Mouse (Mus musculus) olfactory bulb, adult 2 months (tissue): ENCODE data around the gene Rps11. TPM values are rescaled to one million over a fixed set of nuclear protein-coding genes. Genes with fewer than 3 reads are reported as not detected.

Source experiments
- H3K27ac ChIP-seq: fragments of 200-500 bp; 2 replicates; pipeline ENCODE4 v1.5.1; 2012; ENCODE audit warnings: low read depth, low read length; ENCODE audit not compliant: insufficient read depth
- H3K4me1 ChIP-seq: fragments of 200-500 bp; 2 replicates; pipeline ENCODE4 v1.6.1; 2012; ENCODE audit warnings: low read length; ENCODE audit not compliant: control insufficient read depth, insufficient read depth
- H3K4me3 ChIP-seq: fragments of 200-500 bp; 2 replicates; pipeline ENCODE4 v1.5.1; 2012; ENCODE audit warnings: mild to moderate bottlenecking, low read depth, low read length, moderate library complexity; ENCODE audit not compliant: insufficient read depth
- CTCF ChIP-seq: fragments of 200-500 bp; IDR thresholded peaks from 2 replicates; pipeline ENCODE4 v1.5.1; 2012; ENCODE audit warnings: low read depth, mild to moderate bottlenecking, low read length, moderate library complexity; ENCODE audit not compliant: insufficient read depth
- POLR2A ChIP-seq: fragments of 200-500 bp; IDR thresholded peaks from 2 replicates; pipeline ENCODE4 v1.6.1; 2012; ENCODE audit warnings: mild to moderate bottlenecking, low read depth, low read length, moderate library complexity; ENCODE audit not compliant: insufficient read depth
- WGBS: fragments of 180-500 bp; shearing (Covaris S2); methylation state at CpG from one replicate; pipeline ENCODE4 v1.1.7; 2018; 5-methylcytosine and 5-hydroxymethylcytosine counted together
- polyA plus RNA-seq: library from polyadenylated mRNA; stranded (reverse); fragments of >200 nt; gene quantifications from 2 replicates; pipeline ENCODE4 v1.2.4, GENCODE M21; 2012; ENCODE audit warnings: low replicate concordance; ENCODE audit not compliant: missing spikeins, insufficient read depth, insufficient read length

Rps11 gene
- polyA plus RNA-seq, 1 experiment: 657 TPM

- Histone ChIP-seq H3K4me1 (peaks cover 12% of the 10 kb centered on the region), H3K27ac (no peak within 1 kb of the TSS), H3K4me3 (peak within 1 kb of the TSS; percentile 28)
- TF ChIP-seq POLR2A: no peak
- no peak for TF ChIP-seq CTCF
- WGBS: 2% methylated on average over 41 of the region's 41 CpGs
These were observed 39.7 kb upstream of the Rps11 start, which contains the start of gene Slc17a7 for GRCm38 (mm10) chr7:45163735-45164490. Gene Slc17a7, plus strand, starts transcription at chr7:45163949.

- TF ChIP-seq CTCF (no peak), POLR2A (no peak)
- Histone ChIP-seq H3K4me3 (no peak overlapping the region), H3K4me1 (peaks cover 7% of the 10 kb centered on the region), H3K27ac (no peak overlapping the region)
- 72% methylated on average over 9 of the region's 9 CpGs for WGBS
These were observed 38.9 kb upstream of the Rps11 start for GRCm38 (mm10) chr7:45162996-45163615.

GRCm38 (mm10) chr7:45162551-45162950 is 38.3 kb upstream of the Rps11 start:
- Histone ChIP-seq H3K4me3 (peak overlapping the region; percentile 46), H3K27ac (no peak overlapping the region), H3K4me1 (peaks cover 7% of the 10 kb centered on the region)
- TF ChIP-seq POLR2A (no peak), CTCF (no peak)
- 26% methylated on average over 6 of the region's 6 CpGs for WGBS

DNA sequence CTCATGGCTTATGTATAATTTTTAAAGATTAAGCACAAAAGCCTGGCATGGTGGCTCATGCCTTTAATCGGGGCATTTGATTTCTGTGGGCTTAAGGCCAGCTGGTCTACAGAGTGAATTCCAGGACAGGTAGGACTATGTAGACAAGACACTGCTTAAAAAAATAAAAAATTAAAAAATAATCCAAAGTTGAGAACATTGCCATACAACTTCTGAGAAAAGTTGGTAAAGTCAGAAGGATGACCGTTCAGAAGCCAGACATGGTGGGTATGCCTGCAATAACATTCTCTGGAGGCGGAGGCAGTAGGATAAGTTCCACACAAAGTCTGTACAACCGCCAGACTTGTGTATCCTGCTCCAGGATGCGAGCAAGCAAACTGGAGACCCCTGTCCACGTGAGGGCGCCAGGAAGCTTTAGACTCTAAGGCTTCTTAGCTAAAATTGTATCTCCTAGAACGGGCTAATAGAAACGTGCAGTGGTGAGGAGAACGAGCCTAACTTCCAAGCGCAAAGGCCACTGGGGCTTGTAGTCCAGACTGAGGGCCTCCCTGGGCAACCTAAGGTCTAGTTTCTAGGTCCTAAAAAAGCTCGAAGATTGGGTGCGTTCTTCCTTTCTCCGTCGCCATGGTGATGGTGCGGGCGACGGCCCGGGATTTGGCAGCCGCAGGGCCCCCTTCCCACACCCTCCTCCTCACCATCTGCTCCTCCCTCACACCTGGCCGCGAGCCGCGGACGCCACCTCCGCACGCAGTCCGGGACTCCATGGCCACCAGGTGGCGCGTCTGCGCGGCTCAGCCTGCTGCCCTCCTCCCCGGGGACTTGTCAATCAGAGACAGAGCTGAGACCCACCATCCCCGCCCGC is 37.6 kb upstream of the Rps11 start:
- WGBS: 3% methylated on average over 35 of the region's 35 CpGs

DNA sequence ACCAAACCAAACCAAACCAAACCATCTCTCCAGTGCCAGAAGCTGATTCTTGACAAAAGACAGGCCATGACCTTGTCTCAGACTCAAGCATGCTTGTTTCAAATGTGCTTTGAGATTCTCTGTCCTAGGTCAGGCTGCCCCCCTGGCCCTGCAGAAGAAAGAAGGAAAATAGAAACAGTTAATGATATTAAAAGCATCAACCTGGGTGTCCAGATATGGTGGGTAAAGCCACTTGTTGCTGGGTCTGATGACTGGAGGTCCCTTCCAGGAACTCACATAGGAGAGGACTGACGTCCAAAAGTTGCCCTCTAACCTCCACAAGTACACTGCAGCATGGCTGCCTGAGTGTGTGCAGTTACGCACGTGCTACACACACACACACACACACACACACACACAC is 36.6 kb upstream of the Rps11 start:
- no peak overlapping the region for H3K27ac ChIP-seq
- 90% methylated on average over 3 of the region's 3 CpGs for WGBS
- TF ChIP-seq CTCF: no peak
- no peak for TF ChIP-seq POLR2A
- H3K4me3 ChIP-seq: no peak overlapping the region
- H3K4me1 ChIP-seq: peaks cover 7% of the 10 kb centered on the region

More for the DNA sequence above, 37.6 kb upstream of the Rps11 start:
- Histone ChIP-seq H3K4me1 (peaks cover 7% of the 10 kb centered on the region), H3K4me3 (peak overlapping the region; percentile 46), H3K27ac (no peak overlapping the region)
- TF ChIP-seq CTCF: peak; percentile 88
- TF ChIP-seq POLR2A: 0 out of 2 replicates have a peak, but pooled peaks have one; percentile 13

DNA sequence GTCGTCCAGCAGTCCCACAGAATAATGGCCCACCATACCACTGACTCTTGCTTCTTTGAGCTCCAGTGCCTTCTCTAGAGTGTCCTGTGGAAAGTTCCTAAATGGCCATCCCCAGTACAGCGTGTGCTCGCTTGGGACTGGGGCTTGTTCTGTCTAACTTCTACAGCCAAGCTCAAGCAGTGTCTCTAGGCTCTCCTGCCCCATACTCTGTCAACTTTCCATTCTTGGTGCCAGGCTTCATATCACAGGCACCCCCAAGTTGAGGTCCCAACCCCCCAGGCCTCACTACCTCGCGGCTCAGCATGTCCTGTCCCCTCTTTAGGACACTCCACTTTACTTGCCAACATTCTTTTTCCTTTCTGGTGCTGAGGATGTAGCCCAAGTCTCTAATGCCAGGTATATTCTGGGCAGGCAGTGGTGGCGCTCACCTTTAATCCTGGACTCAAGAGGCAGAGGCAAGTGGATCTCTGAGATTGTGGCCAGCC is 36.1 kb upstream of the Rps11 start:
- H3K4me1 ChIP-seq: peaks cover 7% of the 10 kb centered on the region
- no peak overlapping the region for H3K27ac ChIP-seq
- WGBS: 95% methylated on average over 6 of the region's 6 CpGs
- TF ChIP-seq CTCF (no peak), POLR2A (no peak)
- no peak overlapping the region for H3K4me3 ChIP-seq

GRCm38 (mm10) chr7:45158991-45159390 is 34.8 kb upstream of the Rps11 start:
- Histone ChIP-seq H3K4me1 (peaks cover 11% of the 10 kb centered on the region), H3K4me3 (no peak overlapping the region), H3K27ac (no peak overlapping the region)
- TF ChIP-seq POLR2A (no peak), CTCF (no peak)
- WGBS: 98% methylated on average over 6 of the region's 6 CpGs

DNA sequence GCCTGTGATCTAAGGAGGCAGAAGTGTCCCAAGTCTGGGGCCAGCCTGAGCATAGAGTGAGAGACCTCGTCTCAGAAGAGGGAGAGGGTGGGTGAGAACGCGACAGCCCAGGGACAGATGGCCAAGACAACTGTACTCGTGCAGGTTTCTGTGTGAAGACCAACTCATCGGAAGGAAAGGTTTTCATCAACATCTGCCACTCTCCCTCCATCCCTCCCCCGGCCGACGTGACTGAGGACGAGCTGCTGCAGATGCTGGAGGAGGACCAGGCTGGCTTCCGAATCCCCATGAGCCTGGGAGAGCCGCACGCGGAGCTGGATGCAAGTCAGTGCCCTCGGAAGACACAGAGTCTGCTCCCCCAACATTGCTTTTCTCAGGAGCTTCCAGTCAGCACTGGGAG is 33.2 kb upstream of the Rps11 start:
- H3K27ac ChIP-seq: no peak overlapping the region
- TF ChIP-seq CTCF (no peak), POLR2A (no peak)
- WGBS: 87% methylated on average over 14 of the region's 14 CpGs

More for the DNA sequence above, 33.2 kb upstream of the Rps11 start:
- peaks cover 9% of the 10 kb centered on the region for H3K4me1 ChIP-seq
- no peak overlapping the region for H3K4me3 ChIP-seq
